Mouse (Mus musculus): ENCODE measurements around the gene Slc16a5. TPM values are rescaled to one million over a fixed set of nuclear protein-coding genes. Genes with fewer than 3 reads are reported as not detected.

Gene Slc16a5
- total and polyA plus RNA-seq, 3 experiments, result 0.26 TPM; not detected in 2

GRCm38 (mm10) chr11:115446906-115447305, 15.4 kb upstream of the Slc16a5 start:
- H3K36me3 ChIP-seq (ENCODE audit: control insufficient read depth in 1 of 2, insufficient read depth in 2 of 2, low read length in 2 of 2), result no peaks in the 10 kb centered on the region
- TF ChIP-seq POLR2A (IDR thresholded peaks at IDR 0.05; ENCODE audit: control insufficient read depth in 1 of 2, insufficient read depth in 1 of 2, low read depth in 1 of 2, low read length in 2 of 2, poor library complexity in 1 of 2) (no peak), USF1 (IDR thresholded peaks at IDR 0.05; ENCODE audit: low read depth, low read length) (no peak), KAT2A (conservative IDR thresholded peaks at IDR 0.05; ENCODE audit: low read depth, low read length) (no peak), ZKSCAN1 (IDR thresholded peaks at IDR 0.05; ENCODE audit: low read depth, low read length) (no peak), MYB (IDR thresholded peaks at IDR 0.05; ENCODE audit: low read depth, low read length) (no peak), NELFE (IDR thresholded peaks at IDR 0.05; ENCODE audit: low read depth, low read length) (no peak), MXI1 (IDR thresholded peaks at IDR 0.05; ENCODE audit: low read depth, low read length) (no peak), UBTF (IDR thresholded peaks at IDR 0.05; ENCODE audit: borderline replicate concordance, insufficient read depth, low read depth, low read length) (no peak), TAL1 (IDR thresholded peaks at IDR 0.05; ENCODE audit: low read length) (no peak), POLR2AphosphoS5 (IDR thresholded peaks at IDR 0.05; ENCODE audit: borderline replicate concordance, low read depth, low read length) (no peak)
- no peaks in the 10 kb centered on the region for H3K9me3 ChIP-seq (replicated peaks; ENCODE audit: insufficient read depth, low read length)
- H3K9ac ChIP-seq (ENCODE audit: control insufficient read depth, low read depth, low read length, poor library complexity, severe bottlenecking), result no peak overlapping the region
- H3K27me3 ChIP-seq (ENCODE audit: control insufficient read depth in 1 of 2, insufficient read depth in 2 of 2, low read length in 2 of 2), result no peaks in the 10 kb centered on the region
- H3K4me3 ChIP-seq (ENCODE audit: control insufficient read depth in 1 of 2, insufficient read depth in 1 of 2, low read depth in 2 of 2, low read length in 2 of 2), result no peak overlapping the region
- no peaks in the 10 kb centered on the region for H3K79me2 ChIP-seq (ENCODE audit: control insufficient read depth, insufficient read depth, low read length, poor library complexity)
- H3K4me1 ChIP-seq (ENCODE audit: control insufficient read depth in 1 of 2, insufficient read depth in 2 of 2, low read length in 2 of 2), result peaks cover 0 to 4% of the 10 kb centered on the region in 2 experiments; a peak in 2 of 4 replicates
- DNase-seq (ENCODE audit: low read depth, low spot score), result no peak
- no peak overlapping the region for H3K27ac ChIP-seq (ENCODE audit: control insufficient read depth, low read depth, low read length)

GRCm38 (mm10) chr11:115447321-115447885, 14.9 kb upstream of the Slc16a5 start:
- no peak for DNase-seq (ENCODE audit: low read depth, low spot score)
- H3K9ac ChIP-seq (ENCODE audit: control insufficient read depth, low read depth, low read length, poor library complexity, severe bottlenecking), result no peak overlapping the region
- no peaks in the 10 kb centered on the region for H3K27me3 ChIP-seq (ENCODE audit: control insufficient read depth in 1 of 2, insufficient read depth in 2 of 2, low read length in 2 of 2)
- H3K4me1 ChIP-seq (ENCODE audit: control insufficient read depth in 1 of 2, insufficient read depth in 2 of 2, low read length in 2 of 2), result peaks cover 3 to 8% of the 10 kb centered on the region in 2 experiments
- H3K4me3 ChIP-seq (ENCODE audit: control insufficient read depth in 1 of 2, insufficient read depth in 1 of 2, low read depth in 2 of 2, low read length in 2 of 2), result no peak overlapping the region
- H3K27ac ChIP-seq (ENCODE audit: control insufficient read depth, low read depth, low read length), result no peak overlapping the region
- TF ChIP-seq TBP (IDR thresholded peaks at IDR 0.05; ENCODE audit: low read depth, low read length), result no peak
- no peak for TF ChIP-seq SMC3 (IDR thresholded peaks at IDR 0.05; ENCODE audit: low read depth, low read length)
- TF ChIP-seq CTCF (IDR thresholded peaks at IDR 0.05 in 2 of 3, conservative IDR thresholded peaks at IDR 0.05 in 1 of 3; ENCODE audit: control insufficient read depth in 1 of 3, insufficient read depth in 1 of 3, low read depth in 2 of 3, low read length in 3 of 3, poor library complexity in 1 of 3, severe bottlenecking in 1 of 3), result no peak
- TF ChIP-seq ZC3H11A (IDR thresholded peaks at IDR 0.05; ENCODE audit: low read depth, low read length), result no peak
- no peak for TF ChIP-seq KAT2A (conservative IDR thresholded peaks at IDR 0.05; ENCODE audit: low read depth, low read length)
- no peak for TF ChIP-seq MXI1 (IDR thresholded peaks at IDR 0.05; ENCODE audit: low read depth, low read length)
- no peak for TF ChIP-seq NRF1 (IDR thresholded peaks at IDR 0.05; ENCODE audit: insufficient read depth, low read depth, low read length, poor library complexity, severe bottlenecking)
- no peak for TF ChIP-seq POLR2AphosphoS5 (IDR thresholded peaks at IDR 0.05; ENCODE audit: borderline replicate concordance, low read depth, low read length)
- H3K9me3 ChIP-seq (replicated peaks; ENCODE audit: insufficient read depth, low read length), result no peaks in the 10 kb centered on the region
- no peaks in the 10 kb centered on the region for H3K79me2 ChIP-seq (ENCODE audit: control insufficient read depth, insufficient read depth, low read length, poor library complexity)
- no peaks in the 10 kb centered on the region for H3K36me3 ChIP-seq (ENCODE audit: control insufficient read depth in 1 of 2, insufficient read depth in 2 of 2, low read length in 2 of 2)
